Mouse (Mus musculus): ENCODE results near the gene Myh10. TPM values are rescaled to one million over a fixed set of nuclear protein-coding genes. Genes with fewer than 3 reads are reported as not detected.

The Myh10 gene
- polyA plus RNA-seq, 1 experiment = 189 TPM

GRCm38 (mm10) chr11:68850862-68851261 lies 159.5 kb downstream of the Myh10 start:
- no peak for DNase-seq (ENCODE audit: low read depth)
- TF ChIP-seq POLR2A (IDR thresholded peaks at IDR 0.05; ENCODE audit: borderline replicate concordance, extremely low read depth, insufficient read depth, insufficient read length, poor library complexity, severe bottlenecking) (no peak), CTCF (IDR thresholded peaks at IDR 0.05; ENCODE audit: borderline replicate concordance, extremely low read depth, insufficient read depth, insufficient read length) (no peak)

GRCm38 (mm10) chr11:68851644-68852485 lies 160.5 kb downstream of the Myh10 start:
- TF ChIP-seq CTCF (IDR thresholded peaks at IDR 0.05; ENCODE audit: borderline replicate concordance, extremely low read depth, insufficient read depth, insufficient read length) (no peak), POLR2A (IDR thresholded peaks at IDR 0.05; ENCODE audit: borderline replicate concordance, extremely low read depth, insufficient read depth, insufficient read length, poor library complexity, severe bottlenecking) (no peak)
- DNase-seq (ENCODE audit: low read depth) = no peak

GRCm38 (mm10) chr11:68852486-68852901 lies 161.1 kb downstream of the Myh10 start:
- peak; percentile 65 for DNase-seq (ENCODE audit: low read depth)
- TF ChIP-seq CTCF (IDR thresholded peaks at IDR 0.05; ENCODE audit: borderline replicate concordance, extremely low read depth, insufficient read depth, insufficient read length) = no peak

GRCm38 (mm10) chr11:68852932-68853409 lies 161.6 kb downstream of the Myh10 start:
- TF ChIP-seq POLR2A (IDR thresholded peaks at IDR 0.05; ENCODE audit: borderline replicate concordance, extremely low read depth, insufficient read depth, insufficient read length, poor library complexity, severe bottlenecking) (peak; percentile 83), CTCF (IDR thresholded peaks at IDR 0.05; ENCODE audit: borderline replicate concordance, extremely low read depth, insufficient read depth, insufficient read length) (no peak)
- peak; percentile 99 for DNase-seq (ENCODE audit: low read depth)

GRCm38 (mm10) chr11:68853611-68854401 lies 162.4 kb downstream of the Myh10 start:
- DNase-seq (ENCODE audit: low read depth) = peak; percentile 17
- TF ChIP-seq CTCF (IDR thresholded peaks at IDR 0.05; ENCODE audit: borderline replicate concordance, extremely low read depth, insufficient read depth, insufficient read length) (no peak), POLR2A (IDR thresholded peaks at IDR 0.05; ENCODE audit: borderline replicate concordance, extremely low read depth, insufficient read depth, insufficient read length, poor library complexity, severe bottlenecking) (no peak)

GRCm38 (mm10) chr11:68854621-68855020 lies 163.3 kb downstream of the Myh10 start:
- no peak for TF ChIP-seq POLR2A (IDR thresholded peaks at IDR 0.05; ENCODE audit: borderline replicate concordance, extremely low read depth, insufficient read depth, insufficient read length, poor library complexity, severe bottlenecking)
- no peak for TF ChIP-seq CTCF (IDR thresholded peaks at IDR 0.05; ENCODE audit: borderline replicate concordance, extremely low read depth, insufficient read depth, insufficient read length)
- no peak for DNase-seq (ENCODE audit: low read depth)

- TF ChIP-seq CTCF (IDR thresholded peaks at IDR 0.05; ENCODE audit: borderline replicate concordance, extremely low read depth, insufficient read depth, insufficient read length) (no peak), POLR2A (IDR thresholded peaks at IDR 0.05; ENCODE audit: borderline replicate concordance, extremely low read depth, insufficient read depth, insufficient read length, poor library complexity, severe bottlenecking) (no peak)
- DNase-seq (ENCODE audit: low read depth) = no peak
Observed at GRCm38 (mm10) chr11:68857329-68857728, 166.0 kb downstream of the Myh10 start.

- TF ChIP-seq POLR2A (IDR thresholded peaks at IDR 0.05; ENCODE audit: borderline replicate concordance, extremely low read depth, insufficient read depth, insufficient read length, poor library complexity, severe bottlenecking) (no peak), CTCF (IDR thresholded peaks at IDR 0.05; ENCODE audit: borderline replicate concordance, extremely low read depth, insufficient read depth, insufficient read length) (no peak)
Observed at GRCm38 (mm10) chr11:68859943-68860593, 168.7 kb downstream of the Myh10 start.

GRCm38 (mm10) chr11:68862260-68862659 lies 170.9 kb downstream of the Myh10 start:
- no peak for TF ChIP-seq POLR2A (IDR thresholded peaks at IDR 0.05; ENCODE audit: borderline replicate concordance, extremely low read depth, insufficient read depth, insufficient read length, poor library complexity, severe bottlenecking)
- TF ChIP-seq CTCF (IDR thresholded peaks at IDR 0.05; ENCODE audit: borderline replicate concordance, extremely low read depth, insufficient read depth, insufficient read length) = no peak
- DNase-seq (ENCODE audit: low read depth) = no peak

More at GRCm38 (mm10) chr11:68859943-68860593, 168.7 kb downstream of the Myh10 start:
- DNase-seq (ENCODE audit: low read depth) = no peak

GRCm38 (mm10) chr11:68863631-68864091 lies 172.3 kb downstream of the Myh10 start:
- TF ChIP-seq CTCF (IDR thresholded peaks at IDR 0.05; ENCODE audit: borderline replicate concordance, extremely low read depth, insufficient read depth, insufficient read length) (no peak), POLR2A (IDR thresholded peaks at IDR 0.05; ENCODE audit: borderline replicate concordance, extremely low read depth, insufficient read depth, insufficient read length, poor library complexity, severe bottlenecking) (no peak)
- no peak for DNase-seq (ENCODE audit: low read depth)

Data from brain, embryonic 14.5 days (tissue).